Mouse (Mus musculus) testis, postnatal 14 days (tissue): ENCODE data around the gene Cd163.

Source experiments
- DNase-seq: peaks from one replicate; pipeline ENCODE4 v3.0.0; 2021; ENCODE audit warnings: low spot score

Gene Cd163

GRCm38 (mm10) chr6:124360549-124360948, 56.1 kb downstream of the Cd163 start:
- DNase-seq, result no peak

GRCm38 (mm10) chr6:124364328-124364727, 59.9 kb downstream of the Cd163 start:
- DNase-seq, result no peak

- DNase-seq, result no peak
Observed at GRCm38 (mm10) chr6:124373584-124374206, 69.2 kb downstream of the Cd163 start.

GRCm38 (mm10) chr6:124374683-124375082, 70.2 kb downstream of the Cd163 start:
- DNase-seq, result no peak

- no peak for DNase-seq
Observed at GRCm38 (mm10) chr6:124375435-124375884, 71.0 kb downstream of the Cd163 start.

GRCm38 (mm10) chr6:124376311-124376710, 71.9 kb downstream of the Cd163 start:
- no peak for DNase-seq

- no peak for DNase-seq
Observed at GRCm38 (mm10) chr6:124377494-124378255, 73.2 kb downstream of the Cd163 start.

GRCm38 (mm10) chr6:124379331-124379730, 74.9 kb downstream of the Cd163 start:
- DNase-seq, result no peak
